Mouse (Mus musculus) layer of hippocampus, adult 8-10 months (tissue): ENCODE results near the gene Trim37. TPM values are rescaled to one million over a fixed set of nuclear protein-coding genes. Genes with fewer than 3 reads are reported as not detected.
A peak's percentile ranks its signal among the peaks of the same experiment; 100 is the strongest.
"Not testable (repeated sequence)": the region's sequence is repeated elsewhere in the genome, so short reads cannot be mapped to it uniquely, and the experiment has no call there.

ENCODE experiments used
- DNase-seq, 2 experiments: peaks; one replicate each; pipeline ENCODE4 v3.0.0; 2022; ENCODE audit warnings: low spot score in 2 of 2
- total RNA-seq, 4 experiments: library from RNA; stranded (reverse); gene quantifications; 2 replicates each; pipeline ENCODE4 v1.2.4; 2022

The Trim37 gene
- total RNA-seq, 4 experiments from 2014 or later: 166 to 174 (median 170) TPM

GRCm38 (mm10) chr11:87227056-87227455, 100.2 kb downstream of the Trim37 start:
- no peak for DNase-seq

GRCm38 (mm10) chr11:87233377-87233776, 106.5 kb downstream of the Trim37 start:
- DNase-seq: no peak

GRCm38 (mm10) chr11:87234743-87235485, 108.0 kb downstream of the Trim37 start:
- DNase-seq: no peak

GRCm38 (mm10) chr11:87235486-87235872, 108.6 kb downstream of the Trim37 start:
- DNase-seq: no peak

GRCm38 (mm10) chr11:87238891-87239530, 112.1 kb downstream of the Trim37 start:
- DNase-seq: peak in 1 of 2 experiments; percentile 47

- DNase-seq: no peak
These were observed 113.4 kb downstream of the Trim37 start for GRCm38 (mm10) chr11:87240141-87240832.

- peak; percentile 44 to 60 for DNase-seq
These were observed 113.9 kb downstream of the Trim37 start for GRCm38 (mm10) chr11:87240833-87241215.

GRCm38 (mm10) chr11:87241256-87241655, 114.4 kb downstream of the Trim37 start:
- peak in 1 of 2 experiments; percentile 29 for DNase-seq

GRCm38 (mm10) chr11:87245171-87245840, 118.4 kb downstream of the Trim37 start:
- no peak for DNase-seq

GRCm38 (mm10) chr11:87246107-87246651, 119.3 kb downstream of the Trim37 start:
- DNase-seq: no peak

- no peak for DNase-seq
These were observed 120.0 kb downstream of the Trim37 start for GRCm38 (mm10) chr11:87246724-87247493.

- no peak for DNase-seq
These were observed 120.6 kb downstream of the Trim37 start for GRCm38 (mm10) chr11:87247494-87247866.

GRCm38 (mm10) chr11:87250132-87250531, 123.3 kb downstream of the Trim37 start:
- DNase-seq: no peak

GRCm38 (mm10) chr11:87253294-87253693, 126.4 kb downstream of the Trim37 start:
- DNase-seq: no peak

GRCm38 (mm10) chr11:87254149-87254548, 127.3 kb downstream of the Trim37 start:
- DNase-seq: no peak

- DNase-seq: no peak
These were observed 130.4 kb downstream of the Trim37 start for GRCm38 (mm10) chr11:87257282-87257681.

GRCm38 (mm10) chr11:87259792-87260191, 132.9 kb downstream of the Trim37 start:
- DNase-seq: no peak

- DNase-seq: not testable (repeated sequence)
These were observed 134.8 kb downstream of the Trim37 start for GRCm38 (mm10) chr11:87261705-87262104.

- DNase-seq: no peak
These were observed 137.1 kb downstream of the Trim37 start for GRCm38 (mm10) chr11:87263946-87264345.

- no peak for DNase-seq
These were observed 139.4 kb downstream of the Trim37 start for GRCm38 (mm10) chr11:87266246-87266645.

- DNase-seq: no peak
These were observed 141.9 kb downstream of the Trim37 start for GRCm38 (mm10) chr11:87268803-87269202.
